Mouse (Mus musculus): ENCODE measurements around the gene Snw1.
"Not testable (repeated sequence)": the region's sequence is repeated elsewhere in the genome, so short reads cannot be mapped to it uniquely, and the experiment has no call there.

Gene Snw1

GRCm38 (mm10) chr12:87471964-87472786 lies at the start of gene Snw1:
Gene Snw1 (minus strand): TSS chr12:87472274.
- DNase-seq (ENCODE audit: low spot score in 2 of 2): peak; percentile 82 to 85

- DNase-seq (ENCODE audit: low spot score in 2 of 2): not testable (repeated sequence)
These were observed 47.5 kb upstream of the Snw1 start for GRCm38 (mm10) chr12:87519616-87520015.

- DNase-seq (ENCODE audit: low spot score in 2 of 2): not testable (repeated sequence)
These were observed 41.9 kb upstream of the Snw1 start, which contains the start of gene Gm8300 for GRCm38 (mm10) chr12:87514016-87514415. Gene Gm8300 (plus strand): TSS chr12:87514316.

GRCm38 (mm10) chr12:87494421-87494820 lies 22.3 kb upstream of the Snw1 start, which contains the start of gene Gm5788:
Gene Gm5788 (plus strand): TSS chr12:87494721.
- DNase-seq (ENCODE audit: low spot score in 2 of 2): not testable (repeated sequence)

- not testable (repeated sequence) for DNase-seq (ENCODE audit: low spot score in 2 of 2)
These were observed 16.6 kb upstream of the Snw1 start for GRCm38 (mm10) chr12:87488683-87489082.

- not testable (repeated sequence) for DNase-seq (ENCODE audit: low spot score in 2 of 2)
These were observed 10.4 kb upstream of the Snw1 start for GRCm38 (mm10) chr12:87482482-87482881.

GRCm38 (mm10) chr12:87474756-87475155 lies 2.7 kb upstream of the Snw1 start:
- DNase-seq (ENCODE audit: low spot score in 2 of 2): no peak

GRCm38 (mm10) chr12:87471421-87471963 lies 582 bp downstream of the Snw1 start:
- DNase-seq (ENCODE audit: low spot score in 2 of 2): no peak

- DNase-seq (ENCODE audit: low spot score in 2 of 2): no peak
These were observed 1.6 kb downstream of the Snw1 start for GRCm38 (mm10) chr12:87470263-87471136.

GRCm38 (mm10) chr12:87464678-87465297 lies 7.3 kb downstream of the Snw1 start:
- DNase-seq (ENCODE audit: low spot score in 2 of 2): no peak

GRCm38 (mm10) chr12:87449456-87449855 lies 22.6 kb downstream of the Snw1 start:
- no peak for DNase-seq (ENCODE audit: low spot score in 2 of 2)

GRCm38 (mm10) chr12:87444211-87444610 lies 27.9 kb downstream of the Snw1 start:
- no peak for DNase-seq (ENCODE audit: low spot score in 2 of 2)

- peak; percentile 64 to 76 for DNase-seq (ENCODE audit: low spot score in 2 of 2)
These were observed 28.4 kb downstream of the Snw1 start, which contains the start of the genes Slirp and Alkbh1 for GRCm38 (mm10) chr12:87443700-87444122. Gene Slirp (plus strand): TSS chr12:87443896. Gene Alkbh1 (minus strand): TSS chr12:87444017.

- no peak for DNase-seq (ENCODE audit: low spot score in 2 of 2)
These were observed 28.9 kb downstream of the Snw1 start for GRCm38 (mm10) chr12:87443115-87443699.

GRCm38 (mm10) chr12:87442177-87443114 lies 29.6 kb downstream of the Snw1 start:
- no peak for DNase-seq (ENCODE audit: low spot score in 2 of 2)

GRCm38 (mm10) chr12:87428885-87429284 lies 43.2 kb downstream of the Snw1 start:
- no peak for DNase-seq (ENCODE audit: low spot score in 2 of 2)

- DNase-seq (ENCODE audit: low spot score in 2 of 2): no peak
These were observed 43.8 kb downstream of the Snw1 start for GRCm38 (mm10) chr12:87428295-87428694.

GRCm38 (mm10) chr12:87426354-87427031 lies 45.6 kb downstream of the Snw1 start:
- no peak for DNase-seq (ENCODE audit: low spot score in 2 of 2)

GRCm38 (mm10) chr12:87424516-87424915 lies 47.6 kb downstream of the Snw1 start:
- DNase-seq (ENCODE audit: low spot score in 2 of 2): no peak

All from spleen, postnatal 14 days (tissue).